Mouse (Mus musculus) hematopoietic stem cell, adult 5-6 weeks (primary cell): ENCODE measurements around the gene Olfr943. TPM values are rescaled to one million over a fixed set of nuclear protein-coding genes. Genes with fewer than 3 reads are reported as not detected.

ENCODE experiments used
- ATAC-seq, 2 experiments: fragments of 125-278 bp in 1 of 2; replicated peaks in 1 of 2; 2 replicates each; pipeline ENCODE4 v1.8.0; 2016 to 2017; ENCODE audit warnings: inconsistent platforms in 2 of 2, mild to moderate bottlenecking in 2 of 2, moderate number of reproducible peaks in 2 of 2, low read depth in 1 of 2, moderate TSS enrichment in 1 of 2; ENCODE audit not compliant: low FRiP score in 2 of 2, poor library complexity in 2 of 2, severe bottlenecking in 2 of 2, insufficient read depth in 1 of 2, low TSS enrichment in 1 of 2
- total RNA-seq: library from RNA; stranded (forward); fragments of 172-1452, 232-1000 nt; gene quantifications from 2 replicates; pipeline ENCODE4 v1.2.3, GENCODE M21; 2017

Olfr943 gene
- not detected in 2 replicates for total RNA-seq

- no peak for ATAC-seq
Observed at GRCm38 (mm10) chr9:39166004-39166403, at the start of gene Olfr943. Gene Olfr943, plus strand, starts transcription at chr9:39166304.

GRCm38 (mm10) chr9:39127326-39127725 lies 38.8 kb upstream of the Olfr943 start:
- no peak for ATAC-seq

GRCm38 (mm10) chr9:39127831-39128230 lies 38.3 kb upstream of the Olfr943 start, which contains the start of gene Olfr27:
Gene Olfr27, plus strand, starts transcription at chr9:39128131.
- no peak for ATAC-seq

GRCm38 (mm10) chr9:39152401-39152800 lies 13.7 kb upstream of the Olfr943 start:
- ATAC-seq, result no peak

GRCm38 (mm10) chr9:39201620-39202019 lies 35.5 kb downstream of the Olfr943 start, which contains the start of gene Olfr944:
Gene Olfr944, plus strand, starts transcription at chr9:39201920.
- no peak for ATAC-seq

Other genes starting within 250 kb of the Olfr943 start
- gene Olfr930, start 236.5 kb upstream of the Olfr943 start, total RNA-seq, result not detected in 2 replicates
- not detected in 2 replicates for gene Olfr933, start 194.0 kb upstream of the Olfr943 start, total RNA-seq
- gene Olfr934, start 178.0 kb upstream of the Olfr943 start, total RNA-seq, result not detected in 2 replicates
- not detected in 2 replicates for gene Olfr935, start 166.6 kb upstream of the Olfr943 start, total RNA-seq
- gene Olfr146, start 142.9 kb upstream of the Olfr943 start, total RNA-seq, result not detected in 2 replicates
- not detected in 2 replicates for gene Olfr937, start 101.4 kb upstream of the Olfr943 start, total RNA-seq
- gene Olfr938, start 87.4 kb upstream of the Olfr943 start, total RNA-seq, result not detected in 2 replicates
- gene Olfr27, start 38.2 kb upstream of the Olfr943 start, total RNA-seq, result not detected in 2 replicates
- gene Olfr944, start 35.6 kb downstream of the Olfr943 start, total RNA-seq, result not detected in 2 replicates
- gene Olfr1537, start 83.7 kb downstream of the Olfr943 start, total RNA-seq, result not detected in 2 replicates
- not detected in 2 replicates for gene Olfr945, start 110.5 kb downstream of the Olfr943 start, total RNA-seq
- not detected in 2 replicates for gene Olfr948, start 159.7 kb downstream of the Olfr943 start, total RNA-seq
- not detected in 2 replicates for gene Olfr951, start 221.1 kb downstream of the Olfr943 start, total RNA-seq